Mouse (Mus musculus) left cerebral cortex, postnatal 10 days (tissue): ENCODE data around the gene Gm11236. TPM values are rescaled to one million over a fixed set of nuclear protein-coding genes. Genes with fewer than 3 reads are reported as not detected.
A peak's percentile ranks its signal among the peaks of the same experiment; 100 is the strongest.
"Not testable (repeated sequence)": the region's sequence is repeated elsewhere in the genome, so short reads cannot be mapped to it uniquely, and the experiment has no call there.

ENCODE experiments used
- DNase-seq, 2 experiments: peaks; one replicate each; pipeline ENCODE4 v3.0.0; 2021 to 2022; ENCODE audit warnings: low spot score in 2 of 2, mixed read lengths in 1 of 2; ENCODE audit errors: extremely low spot score in 1 of 2
- intact Hi-C: fragments of 180-260 bp; cut with DNase I; formaldehyde crosslinking; loops from one replicate; pipeline ENCODE4 v1.15.1; 2025
- total RNA-seq, 2 experiments: library from RNA; stranded (reverse); gene quantifications; 2 replicates each; pipeline ENCODE4 v1.2.3; 2021

The Gm11236 gene
- not detected for total RNA-seq

- DNase-seq, intact Hi-C loops: not testable (repeated sequence)
Observed at GRCm38 (mm10) chr4:73637821-73638220, at the start of gene Gm11236. TSS of gene Gm11236 (plus strand) at chr4:73638121.

GRCm38 (mm10) chr4:73599248-73599647, 38.7 kb upstream of the Gm11236 start:
- intact Hi-C loops: no loop called here
- DNase-seq: peak in 1 of 2 experiments; percentile 47

GRCm38 (mm10) chr4:73607581-73607980, 30.3 kb upstream of the Gm11236 start, which contains the start of gene Gm11238:
TSS of gene Gm11238 (plus strand) at chr4:73607881.
- intact Hi-C loops: loop anchor here (10.0 kb wide), 1 partner anchor 617 kb away; no protein-coding TSS in a partner anchor
- DNase-seq: not testable (repeated sequence)

- DNase-seq, intact Hi-C loops: not testable (repeated sequence)
Observed at GRCm38 (mm10) chr4:73622684-73623083, 15.2 kb upstream of the Gm11236 start, which contains the start of gene Gm11237. TSS of gene Gm11237 (plus strand) at chr4:73622984.

GRCm38 (mm10) chr4:73661864-73662263, 23.9 kb downstream of the Gm11236 start:
- intact Hi-C loops: not testable (repeated sequence)

GRCm38 (mm10) chr4:73668054-73668453, 30.1 kb downstream of the Gm11236 start, which contains the start of gene Gm11239:
TSS of gene Gm11239 (plus strand) at chr4:73668354.
- DNase-seq, intact Hi-C loops: not testable (repeated sequence)

More at GRCm38 (mm10) chr4:73661864-73662263, 23.9 kb downstream of the Gm11236 start:
- DNase-seq: not testable (repeated sequence)

GRCm38 (mm10) chr4:73683216-73683615, 45.3 kb downstream of the Gm11236 start, which contains the start of gene Gm428:
TSS of gene Gm428 (plus strand) at chr4:73683516.
- DNase-seq, intact Hi-C loops: not testable (repeated sequence)

Other genes with a start within 250 kb of the Gm11236 start
- gene Gm11487, start 233.0 kb upstream of the Gm11236 start, total RNA-seq: not detected
- gene Gm11238, start 30.2 kb upstream of the Gm11236 start, total RNA-seq: not detected
- gene Gm11237, start 15.1 kb upstream of the Gm11236 start, total RNA-seq: not detected
- not detected for gene Gm11239, start 30.2 kb downstream of the Gm11236 start, total RNA-seq
- not detected for gene Gm428, start 45.4 kb downstream of the Gm11236 start, total RNA-seq
- gene Rasef, start 152.9 kb downstream of the Gm11236 start, total RNA-seq: under 1 TPM; 0.21 to 0.61 TPM
- gene Gm11758, start 238.1 kb downstream of the Gm11236 start, total RNA-seq: not detected